Mouse (Mus musculus): ENCODE measurements around the gene Bnc1. TPM values are rescaled to one million over a fixed set of nuclear protein-coding genes. Genes with fewer than 3 reads are reported as not detected.

The Bnc1 gene
- total and polyA plus RNA-seq, 3 experiments, result not detected

DNA sequence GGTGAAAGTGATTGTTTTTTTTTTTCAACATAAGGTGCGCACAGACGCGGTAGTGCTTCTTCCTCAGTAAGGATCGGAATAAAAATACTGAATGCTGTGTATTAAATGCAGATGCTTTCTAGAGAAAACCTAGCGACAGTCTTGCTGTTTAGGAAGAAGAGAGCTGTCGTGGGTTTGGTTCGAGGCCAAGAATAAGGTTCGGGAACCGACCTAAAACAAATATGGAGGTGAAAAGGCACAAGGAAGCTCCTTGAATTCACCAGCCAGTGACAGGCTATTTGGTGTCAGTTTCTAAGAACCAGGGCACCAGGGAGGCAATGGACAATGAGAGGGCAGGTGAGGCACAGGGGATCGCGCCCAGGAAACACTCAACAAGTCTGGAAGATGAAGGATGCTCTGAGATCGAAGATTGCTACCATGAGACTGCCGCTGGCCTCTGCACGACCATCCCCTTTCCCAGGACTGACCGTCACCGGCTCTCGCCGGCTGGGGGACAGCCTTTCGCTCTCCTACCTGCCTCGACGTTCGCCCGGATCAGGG is 59.0 kb downstream of the Bnc1 start:
- TF ChIP-seq JUN (IDR thresholded peaks at IDR 0.05; ENCODE audit: insufficient read depth, low read depth, low read length) (no peak), MYC (IDR thresholded peaks at IDR 0.05; ENCODE audit: low read depth, low read length) (no peak), JUND (conservative IDR thresholded peaks at IDR 0.05; ENCODE audit: low read depth, low read length) (no peak), USF1 (IDR thresholded peaks at IDR 0.05; ENCODE audit: low read depth, low read length) (no peak), ETS1 (conservative IDR thresholded peaks at IDR 0.05; ENCODE audit: low read depth, low read length) (no peak), SMC3 (IDR thresholded peaks at IDR 0.05; ENCODE audit: low read depth, low read length) (no peak), CTCF (conservative IDR thresholded peaks at IDR 0.05 in 1 of 2, IDR thresholded peaks at IDR 0.05 in 1 of 2; ENCODE audit: low read depth in 2 of 2, low read length in 2 of 2) (no peak), IRF4 (IDR thresholded peaks at IDR 0.05; ENCODE audit: low read depth, low read length) (no peak), E2F4 (IDR thresholded peaks at IDR 0.05; ENCODE audit: insufficient replicate concordance, low read depth, low read length) (no peak), MAFK (IDR thresholded peaks at IDR 0.05; ENCODE audit: insufficient replicate concordance, low read length) (no peak), GABPA (IDR thresholded peaks at IDR 0.05; ENCODE audit: insufficient replicate concordance, low read depth, low read length) (no peak)
- no peaks in the 10 kb centered on the region for H3K79me2 ChIP-seq (replicated peaks; ENCODE audit: control insufficient read depth, extremely low read depth, insufficient read depth, poor library complexity, severe bottlenecking)
- dilution Hi-C loops (cut with MboI; ENCODE audit: extremely low pct_ligation_motif_present, extremely low pct_unique_long_range_greater_than_20kb, low sequenced_read_pairs) (no loop called here), in situ Hi-C loops (cut with MboI; ENCODE audit: low pct_ligation_motif_present, low pct_unique_long_range_greater_than_20kb, low sequenced_read_pairs) (no loop called here)
- H3K9me3 ChIP-seq (replicated peaks; ENCODE audit: low read length), result peaks cover 14% of the 10 kb centered on the region
- H3K27ac ChIP-seq (ENCODE audit: insufficient read depth, low read depth), result no peak overlapping the region
- no peak overlapping the region for H3K4me3 ChIP-seq (replicated peaks in 1 of 3; ENCODE audit: low read depth in 2 of 3, low read length in 2 of 3, poor library complexity in 1 of 3)
- H3K36me3 ChIP-seq (replicated peaks in 1 of 2; ENCODE audit: control insufficient read depth in 1 of 2, insufficient read depth in 1 of 2, low read length in 1 of 2), result no peaks in the 10 kb centered on the region
- no peaks in the 10 kb centered on the region for H3K4me1 ChIP-seq (ENCODE audit: control insufficient read depth in 1 of 2, insufficient read depth in 2 of 2)
- H3K4me2 ChIP-seq (ENCODE audit: insufficient read depth, low read depth, poor library complexity, severe bottlenecking), result no peak overlapping the region
- no peak overlapping the region for H3K9ac ChIP-seq (ENCODE audit: insufficient read depth, low read depth)
- no peak for DNase-seq (ENCODE audit: extremely low read depth)
- no peaks in the 10 kb centered on the region for H3K27me3 ChIP-seq (replicated peaks)

DNA sequence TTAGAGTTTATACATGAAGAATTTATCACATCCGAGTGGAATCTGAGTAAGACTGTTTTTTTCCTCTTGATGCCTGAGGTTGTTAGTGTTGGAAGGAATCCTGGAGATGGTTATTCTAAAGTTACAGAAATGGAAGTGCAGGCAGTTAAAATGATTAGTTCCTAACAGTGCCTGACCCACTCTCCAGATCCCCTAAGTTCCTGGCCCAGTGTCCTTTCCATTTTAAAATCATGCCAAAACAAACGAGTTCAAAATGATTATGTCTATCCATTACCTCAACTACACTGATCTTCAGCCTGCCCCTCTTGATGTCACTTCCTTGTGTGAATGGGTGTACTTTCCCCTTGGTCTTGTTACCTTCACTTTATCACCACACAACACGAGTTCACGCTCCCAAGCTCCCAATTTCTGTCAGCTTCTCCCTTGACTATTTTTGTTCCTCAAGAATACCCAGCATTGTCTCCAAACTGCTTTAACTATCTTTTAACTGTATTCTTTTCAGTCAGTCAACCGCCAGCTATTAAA is 59.5 kb downstream of the Bnc1 start:
- Histone ChIP-seq H3K4me3 (replicated peaks in 1 of 3; ENCODE audit: low read depth in 2 of 3, low read length in 2 of 3, poor library complexity in 1 of 3) (no peak overlapping the region), H3K4me2 (ENCODE audit: insufficient read depth, low read depth, poor library complexity, severe bottlenecking) (no peak overlapping the region), H3K27ac (ENCODE audit: insufficient read depth, low read depth) (no peak overlapping the region), H3K9ac (ENCODE audit: insufficient read depth, low read depth) (no peak overlapping the region), H3K9me3 (replicated peaks; ENCODE audit: low read length) (peaks cover 14% of the 10 kb centered on the region), H3K36me3 (replicated peaks in 1 of 2; ENCODE audit: control insufficient read depth in 1 of 2, insufficient read depth in 1 of 2, low read length in 1 of 2) (no peaks in the 10 kb centered on the region), H3K27me3 (replicated peaks) (no peaks in the 10 kb centered on the region), H3K79me2 (replicated peaks; ENCODE audit: control insufficient read depth, extremely low read depth, insufficient read depth, poor library complexity, severe bottlenecking) (no peaks in the 10 kb centered on the region), H3K4me1 (ENCODE audit: control insufficient read depth in 1 of 2, insufficient read depth in 2 of 2) (no peaks in the 10 kb centered on the region)
- dilution Hi-C loops (cut with MboI; ENCODE audit: extremely low pct_ligation_motif_present, extremely low pct_unique_long_range_greater_than_20kb, low sequenced_read_pairs), result no loop called here
- TF ChIP-seq ZKSCAN1 (IDR thresholded peaks at IDR 0.05; ENCODE audit: borderline replicate concordance, low read depth, low read length), result no peak
- DNase-seq (ENCODE audit: extremely low read depth), result no peak
- in situ Hi-C loops (cut with MboI; ENCODE audit: low pct_ligation_motif_present, low pct_unique_long_range_greater_than_20kb, low sequenced_read_pairs), result no loop called here

DNA sequence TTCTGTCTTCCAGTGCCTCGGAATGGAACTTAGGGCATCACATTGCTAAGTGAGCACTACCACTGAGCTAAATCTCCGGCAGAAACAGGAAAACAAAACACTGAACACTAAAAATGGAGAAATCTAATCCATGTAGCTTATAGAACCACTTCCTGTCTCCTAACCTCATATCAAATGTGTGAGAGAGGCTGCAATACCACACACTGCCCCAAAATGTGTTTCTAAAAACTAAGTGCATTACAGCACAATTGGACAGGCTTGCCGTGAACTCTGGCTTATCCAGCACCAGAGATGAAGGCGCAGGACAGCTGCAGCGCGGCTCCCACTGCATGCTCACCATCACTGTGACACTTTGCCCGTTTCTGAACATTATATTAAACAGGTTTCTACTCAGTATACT is 63.1 kb downstream of the Bnc1 start:
- no peak for TF ChIP-seq USF2 (conservative IDR thresholded peaks at IDR 0.05; ENCODE audit: low read depth, low read length)
- no peak for TF ChIP-seq ZNF384 (IDR thresholded peaks at IDR 0.05; ENCODE audit: low read depth, low read length)
- TF ChIP-seq ETS1 (conservative IDR thresholded peaks at IDR 0.05; ENCODE audit: low read depth, low read length), result no peak
- TF ChIP-seq TCF12 (IDR thresholded peaks at IDR 0.05; ENCODE audit: low read depth, low read length), result no peak
- TF ChIP-seq NELFE (IDR thresholded peaks at IDR 0.05; ENCODE audit: low read depth, low read length), result no peak
- no peak for TF ChIP-seq TBP (conservative IDR thresholded peaks at IDR 0.05; ENCODE audit: low read depth, low read length)
- TF ChIP-seq USF1 (IDR thresholded peaks at IDR 0.05; ENCODE audit: low read depth, low read length), result no peak
- no peak for TF ChIP-seq CHD2 (IDR thresholded peaks at IDR 0.05; ENCODE audit: low read length)
- Histone ChIP-seq H3K27ac (ENCODE audit: insufficient read depth, low read depth) (no peak overlapping the region), H3K4me2 (ENCODE audit: insufficient read depth, low read depth, poor library complexity, severe bottlenecking) (no peak overlapping the region), H3K4me3 (replicated peaks in 1 of 3; ENCODE audit: low read depth in 2 of 3, low read length in 2 of 3, poor library complexity in 1 of 3) (no peak overlapping the region), H3K79me2 (replicated peaks; ENCODE audit: control insufficient read depth, extremely low read depth, insufficient read depth, poor library complexity, severe bottlenecking) (no peaks in the 10 kb centered on the region), H3K4me1 (ENCODE audit: control insufficient read depth in 1 of 2, insufficient read depth in 2 of 2) (no peaks in the 10 kb centered on the region), H3K9me3 (replicated peaks; ENCODE audit: low read length) (peaks cover 9% of the 10 kb centered on the region), H3K36me3 (replicated peaks in 1 of 2; ENCODE audit: control insufficient read depth in 1 of 2, insufficient read depth in 1 of 2, low read length in 1 of 2) (no peaks in the 10 kb centered on the region), H3K27me3 (replicated peaks) (no peaks in the 10 kb centered on the region), H3K9ac (ENCODE audit: insufficient read depth, low read depth) (no peak overlapping the region)
- no peak for DNase-seq (ENCODE audit: extremely low read depth)
- in situ Hi-C loops (cut with MboI; ENCODE audit: low pct_ligation_motif_present, low pct_unique_long_range_greater_than_20kb, low sequenced_read_pairs), result no loop called here
- dilution Hi-C loops (cut with MboI; ENCODE audit: extremely low pct_ligation_motif_present, extremely low pct_unique_long_range_greater_than_20kb, low sequenced_read_pairs), result no loop called here
